Mouse (Mus musculus) liver, adult 2 months (tissue): ENCODE results near the gene Stk32b. TPM values are rescaled to one million over a fixed set of nuclear protein-coding genes. Genes with fewer than 3 reads are reported as not detected.

ENCODE experiments used
- DNase-seq: peaks from one replicate; pipeline ENCODE4 v3.0.0-alpha.2; 2011; ENCODE audit warnings: low read depth, low spot score; ENCODE audit errors: extremely low read depth
- H3K27ac ChIP-seq: fragments of 200-500 bp; replicated peaks from 2 replicates; pipeline ENCODE4 v1.5.1; 2012; ENCODE audit warnings: low read depth, mild to moderate bottlenecking, control low read depth, inconsistent platforms, low read length; ENCODE audit not compliant: insufficient read depth
- H3K27me3 ChIP-seq: fragments of 200-500 bp; 2 replicates; pipeline ENCODE4 v1.6.1; 2012; ENCODE audit warnings: mild to moderate bottlenecking, moderate library complexity, low read length, inconsistent platforms; ENCODE audit not compliant: control insufficient read depth, insufficient read depth
- H3K36me3 ChIP-seq: fragments of 200-500 bp; 2 replicates; pipeline ENCODE4 v1.6.1; 2012; ENCODE audit warnings: low read length, inconsistent platforms; ENCODE audit not compliant: control insufficient read depth, insufficient read depth
- H3K4me1 ChIP-seq: fragments of 200-500 bp; 2 replicates; pipeline ENCODE4 v1.6.1; 2011; ENCODE audit warnings: low read length; ENCODE audit not compliant: control insufficient read depth, insufficient read depth
- H3K4me3 ChIP-seq: fragments of 200-500 bp; 2 replicates; pipeline ENCODE4 v1.5.1; 2011; ENCODE audit warnings: low read depth, mild to moderate bottlenecking, control low read depth, low read length, moderate library complexity; ENCODE audit not compliant: insufficient read depth
- H3K79me2 ChIP-seq: fragments of 200-500 bp; 2 replicates; pipeline ENCODE4 v1.6.1; 2012; ENCODE audit warnings: inconsistent platforms, mild to moderate bottlenecking, low read length, moderate library complexity; ENCODE audit not compliant: control insufficient read depth, insufficient read depth
- H3K9ac ChIP-seq: fragments of 200-500 bp; 2 replicates; pipeline ENCODE4 v1.6.1; 2012; ENCODE audit warnings: low read depth, mild to moderate bottlenecking, control low read depth, inconsistent platforms, low read length
- CTCF ChIP-seq: fragments of 200-500 bp; IDR thresholded peaks from 2 replicates; pipeline ENCODE4 v1.5.1; 2011; ENCODE audit warnings: low read depth, low read length, control low read depth
- POLR2A ChIP-seq: fragments of 200-500 bp; IDR thresholded peaks from 2 replicates; pipeline ENCODE4 v1.6.1; 2011; ENCODE audit warnings: low read length, control low read depth; ENCODE audit not compliant: insufficient read depth; ENCODE audit errors: extremely low read depth
- WGBS: fragments of 180-500 bp; shearing (Covaris S2); methylation state at CpG from one replicate; pipeline ENCODE4 v1.1.7; 2018; 5-methylcytosine and 5-hydroxymethylcytosine counted together
- polyA plus RNA-seq: library from polyadenylated mRNA; depleted of rRNA; stranded (reverse); fragments of >200 nt; gene quantifications from 2 replicates; pipeline ENCODE4 v1.2.3, GENCODE M21; 2012; rRNA removed
- total RNA-seq: library from RNA; depleted of rRNA; stranded (reverse); fragments of >200 nt; gene quantifications from 2 replicates; pipeline ENCODE4 v1.2.3, GENCODE M21; 2014; rRNA removed

The Stk32b gene
- total and polyA plus RNA-seq, 2 experiments: not detected

DNA sequence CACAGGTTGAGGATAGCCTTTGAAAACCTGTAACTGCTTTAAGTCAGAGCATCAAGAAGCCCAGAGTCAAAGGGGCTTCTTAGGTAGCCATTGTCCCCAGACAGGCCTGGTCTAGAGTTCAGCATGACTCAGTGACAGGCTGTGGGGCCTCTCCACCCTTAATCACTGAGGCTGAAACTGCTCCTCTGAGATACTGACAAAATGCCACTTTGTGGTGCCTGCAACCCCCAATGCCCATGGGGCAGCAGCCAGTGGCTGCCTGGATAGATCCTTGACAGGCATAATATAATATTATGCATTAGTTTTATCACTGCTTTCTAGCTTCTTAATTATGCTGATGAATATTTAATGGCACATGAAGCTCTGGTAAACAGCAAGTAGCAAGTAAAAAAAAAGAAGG, 289.8 kb downstream of the Stk32b start:
- no peak for TF ChIP-seq CTCF
- TF ChIP-seq POLR2A: no peak
- Histone ChIP-seq H3K79me2 (no peaks in the 10 kb centered on the region), H3K27me3 (no peaks in the 10 kb centered on the region), H3K9ac (no peak overlapping the region), H3K36me3 (no peaks in the 10 kb centered on the region), H3K4me3 (no peak overlapping the region), H3K4me1 (no peaks in the 10 kb centered on the region), H3K27ac (no peak overlapping the region)
- no peak for DNase-seq

DNA sequence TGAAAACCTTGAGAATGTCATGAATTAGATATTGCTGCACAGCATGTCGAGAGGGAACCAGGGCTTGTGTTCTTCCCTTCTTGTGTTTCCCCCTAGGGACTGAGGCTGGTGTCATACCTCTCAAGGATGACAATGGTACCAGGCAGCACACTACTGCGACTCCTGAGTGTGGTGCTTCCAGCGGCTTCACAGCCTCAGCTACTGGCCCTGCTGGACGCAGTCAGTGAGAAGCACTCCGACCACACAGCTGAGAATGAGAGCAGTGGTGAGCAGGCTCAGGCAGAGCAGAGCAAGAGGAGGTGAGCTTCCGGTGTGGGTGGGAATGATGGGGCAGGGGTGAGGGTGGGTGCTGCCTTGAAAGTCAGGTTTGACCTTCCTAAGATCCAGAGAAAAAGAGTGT, 297.9 kb downstream of the Stk32b start:
- no peak for TF ChIP-seq CTCF
- no peak for TF ChIP-seq POLR2A
- no peak overlapping the region for H3K4me3 ChIP-seq
- H3K27me3 ChIP-seq: no peaks in the 10 kb centered on the region
- no peaks in the 10 kb centered on the region for H3K4me1 ChIP-seq
- H3K36me3 ChIP-seq: no peaks in the 10 kb centered on the region
- no peak for DNase-seq
- H3K79me2 ChIP-seq: no peaks in the 10 kb centered on the region
- H3K9ac ChIP-seq: no peak overlapping the region
- WGBS: 84% methylated on average over 6 of the region's 6 CpGs
- no peak overlapping the region for H3K27ac ChIP-seq

Other genes starting within 250 kb of the Stk32b start
- 0.09 and 0.13 TPM in 2 replicates for gene Cytl1, start 18.3 kb upstream of the Stk32b start, total RNA-seq
- gene Cytl1, start 18.3 kb upstream of the Stk32b start, polyA plus RNA-seq: not detected in 2 replicates
- gene Msx1, start 107.4 kb upstream of the Stk32b start, total RNA-seq: 0.07 and 0.28 TPM in 2 replicates
- gene Msx1, start 107.4 kb upstream of the Stk32b start, polyA plus RNA-seq: 0.05 and 0.07 TPM in 2 replicates